Mouse (Mus musculus) cerebellum, adult 2 months (tissue): Measurements from ENCODE around the gene Wdr76.

Experiments
- CTCF ChIP-seq: fragments of 200-500 bp; IDR thresholded peaks from 2 replicates; pipeline ENCODE4 v1.5.1; 2011; ENCODE audit warnings: low read depth, mild to moderate bottlenecking, control low read depth, low read length, moderate library complexity, borderline replicate concordance; ENCODE audit not compliant: insufficient read depth
- POLR2A ChIP-seq: fragments of 200-500 bp; IDR thresholded peaks from 2 replicates; pipeline ENCODE4 v1.6.1; 2011; ENCODE audit warnings: low read length, control low read depth, borderline replicate concordance; ENCODE audit not compliant: insufficient read depth

GRCm38 (mm10) chr2:121575741-121576201 is 69.2 kb downstream of the Wdr76 start:
- TF ChIP-seq POLR2A (no peak), CTCF (no peak)
